Mouse (Mus musculus): Measurements from ENCODE around the gene Foxj2. TPM values are rescaled to one million over a fixed set of nuclear protein-coding genes. Genes with fewer than 3 reads are reported as not detected.

Foxj2 gene
- polyA plus RNA-seq, 1 experiment from 2014 or later: 19.6 TPM

GRCm38 (mm10) chr6:122872800-122873199 lies 53.1 kb downstream of the Foxj2 start:
- H3K27me3 ChIP-seq: no peaks in the 10 kb centered on the region
- CTCF ChIA-PET: no interaction called here
- in situ Hi-C loops (cut with MboI; ENCODE audit: low pct_unique_long_range_greater_than_20kb): loop anchor here (5.0 kb wide), 1 partner anchor 50 kb away; no protein-coding TSS in a partner anchor
- DNase-seq (ENCODE audit: low read depth, low spot score) (no peak), ATAC-seq (no peak)
- TF ChIP-seq CTCF (IDR thresholded peaks at IDR 0.05): no peak
- POLR2A ChIA-PET: no interaction called here

- POLR2A ChIA-PET: interaction anchor here (0.7 kb wide), 1 partner anchor 1885 kb away, joined by 3 read pairs; no protein-coding TSS in a partner anchor
- ATAC-seq: peak; percentile 63
- no peaks in the 10 kb centered on the region for H3K27me3 ChIP-seq
- CTCF ChIA-PET: interaction anchor here (0.8 to 1.1 kb wide), 5 partner anchors 10 to 46 kb away, joined by 3 to 4 read pairs (median 3); no protein-coding TSS in a partner anchor
- DNase-seq (ENCODE audit: low read depth, low spot score): peak; percentile 77
- peak; percentile 95 for TF ChIP-seq CTCF (IDR thresholded peaks at IDR 0.05)
- in situ Hi-C loops (cut with MboI; ENCODE audit: low pct_unique_long_range_greater_than_20kb): loop anchor here (5.0 kb wide), 1 partner anchor 52 kb away; no protein-coding TSS in a partner anchor
These were observed 54.4 kb downstream of the Foxj2 start, which contains the start of gene Necap1 for GRCm38 (mm10) chr6:122873871-122874719. TSS of gene Necap1 (plus strand) at chr6:122874474.

GRCm38 (mm10) chr6:122874720-122875389 lies 55.1 kb downstream of the Foxj2 start:
- in situ Hi-C loops (cut with MboI; ENCODE audit: low pct_unique_long_range_greater_than_20kb): loop anchor here (5.0 to 25.0 kb wide), 2 partner anchors 53 to 1512 kb away; no protein-coding TSS in a partner anchor
- H3K27me3 ChIP-seq: no peaks in the 10 kb centered on the region
- TF ChIP-seq CTCF (IDR thresholded peaks at IDR 0.05): no peak
- ChIA-PET POLR2A (interaction anchor here (0.5 to 0.7 kb wide), 6 partner anchors 8 to 1884 kb away, joined by 3 to 7 read pairs (median 5); no protein-coding TSS in a partner anchor), CTCF (interaction anchor here (1.1 to 1.6 kb wide), 4 partner anchors 12 to 46 kb away, joined by 3 to 4 read pairs (median 3); no protein-coding TSS in a partner anchor)
- ATAC-seq: peak; percentile 2
- DNase-seq (ENCODE audit: low read depth, low spot score): no peak

- in situ Hi-C loops (cut with MboI; ENCODE audit: low pct_unique_long_range_greater_than_20kb): loop anchor here (25.0 kb wide), 1 partner anchor 1508 kb away; no protein-coding TSS in a partner anchor
- CTCF ChIA-PET: interaction anchor here (2.8 kb wide), 1 partner anchor 11 kb away, joined by 15 read pairs; no protein-coding TSS in a partner anchor
- no peak for TF ChIP-seq CTCF (IDR thresholded peaks at IDR 0.05)
These were observed 59.5 kb downstream of the Foxj2 start for GRCm38 (mm10) chr6:122879141-122879735.

GRCm38 (mm10) chr6:122879781-122880505 lies 60.2 kb downstream of the Foxj2 start:
- TF ChIP-seq CTCF (IDR thresholded peaks at IDR 0.05): no peak
- POLR2A ChIA-PET: no interaction called here
- H3K27me3 ChIP-seq: no peaks in the 10 kb centered on the region
- DNase-seq (ENCODE audit: low read depth, low spot score): no peak
- in situ Hi-C loops (cut with MboI; ENCODE audit: low pct_unique_long_range_greater_than_20kb): loop anchor here (25.0 kb wide), 1 partner anchor 1507 kb away; no protein-coding TSS in a partner anchor
- no peak for ATAC-seq
- CTCF ChIA-PET: interaction anchor here (1.3 to 2.8 kb wide), 2 partner anchors 11 to 75 kb away, joined by 3 to 15 read pairs; no protein-coding TSS in a partner anchor

More at GRCm38 (mm10) chr6:122879141-122879735, 59.5 kb downstream of the Foxj2 start:
- DNase-seq (ENCODE audit: low read depth, low spot score) (no peak), ATAC-seq (no peak)
- no peaks in the 10 kb centered on the region for H3K27me3 ChIP-seq
- POLR2A ChIA-PET: no interaction called here

- ATAC-seq (no peak), DNase-seq (ENCODE audit: low read depth, low spot score) (no peak)
- TF ChIP-seq CTCF (IDR thresholded peaks at IDR 0.05): no peak
- CTCF ChIA-PET: interaction anchor here (1.3 to 2.8 kb wide), 2 partner anchors 9 to 77 kb away, joined by 3 to 15 read pairs; no protein-coding TSS in a partner anchor
- POLR2A ChIA-PET: no interaction called here
- H3K27me3 ChIP-seq: no peaks in the 10 kb centered on the region
- in situ Hi-C loops (cut with MboI; ENCODE audit: low pct_unique_long_range_greater_than_20kb): loop anchor here (25.0 kb wide), 1 partner anchor 1506 kb away; no protein-coding TSS in a partner anchor
These were observed 61.6 kb downstream of the Foxj2 start for GRCm38 (mm10) chr6:122881287-122881686.

- in situ Hi-C loops (cut with MboI; ENCODE audit: low pct_unique_long_range_greater_than_20kb): loop anchor here (25.0 kb wide), 1 partner anchor 1504 kb away; no protein-coding TSS in a partner anchor
- ChIA-PET POLR2A (interaction anchor here (0.6 kb wide), 1 partner anchor 8 kb away, joined by 6 read pairs; no protein-coding TSS in a partner anchor), CTCF (no interaction called here)
- no peak for TF ChIP-seq CTCF (IDR thresholded peaks at IDR 0.05)
- DNase-seq (ENCODE audit: low read depth, low spot score) (no peak), ATAC-seq (no peak)
- no peaks in the 10 kb centered on the region for H3K27me3 ChIP-seq
These were observed 63.9 kb downstream of the Foxj2 start for GRCm38 (mm10) chr6:122883603-122884002.

- ChIA-PET CTCF (interaction anchor here (3.4 kb wide), 1 partner anchor 9 kb away, joined by 15 read pairs; no protein-coding TSS in a partner anchor), POLR2A (no interaction called here)
- in situ Hi-C loops (cut with MboI; ENCODE audit: low pct_unique_long_range_greater_than_20kb): loop anchor here (25.0 kb wide), 1 partner anchor 1498 kb away; no protein-coding TSS in a partner anchor
- H3K27me3 ChIP-seq: no peaks in the 10 kb centered on the region
- ATAC-seq (peak; percentile 41), DNase-seq (ENCODE audit: low read depth, low spot score) (no peak)
- no peak for TF ChIP-seq CTCF (IDR thresholded peaks at IDR 0.05)
These were observed 69.9 kb downstream of the Foxj2 start for GRCm38 (mm10) chr6:122889599-122889998.
